ENCODE assay signal across 8 mouse cellular contexts in the genomic region with DNA sequence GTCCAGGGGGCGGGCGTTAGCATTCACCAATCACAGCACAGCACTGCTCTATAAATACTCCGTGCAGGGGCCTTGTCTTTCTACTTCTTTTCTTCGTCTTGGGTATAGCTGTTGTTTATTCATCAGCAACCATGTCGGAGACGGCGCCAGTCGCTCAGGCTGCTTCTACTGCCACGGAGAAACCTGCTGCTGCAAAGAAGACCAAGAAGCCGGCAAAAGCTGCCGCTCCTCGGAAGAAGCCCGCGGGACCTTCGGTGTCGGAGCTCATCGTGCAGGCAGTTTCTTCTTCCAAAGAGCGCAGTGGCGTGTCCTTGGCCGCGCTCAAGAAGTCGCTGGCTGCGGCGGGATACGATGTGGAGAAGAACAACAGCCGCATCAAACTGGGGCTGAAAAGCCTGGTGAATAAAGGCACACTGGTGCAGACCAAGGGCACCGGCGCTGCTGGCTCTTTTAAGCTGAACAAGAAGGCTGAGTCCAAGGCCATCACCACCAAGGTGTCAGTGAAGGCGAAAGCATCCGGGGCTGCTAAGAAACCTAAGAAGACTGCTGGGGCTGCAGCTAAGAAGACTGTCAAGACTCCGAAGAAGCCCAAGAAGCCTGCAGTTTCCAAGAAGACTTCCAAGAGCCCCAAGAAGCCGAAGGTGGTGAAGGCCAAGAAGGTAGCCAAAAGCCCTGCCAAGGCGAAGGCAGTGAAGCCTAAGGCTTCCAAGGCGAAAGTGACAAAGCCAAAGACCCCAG. TPM values are rescaled to one million over a fixed set of nuclear protein-coding genes. Genes with fewer than 3 reads are reported as not detected.
A peak's percentile ranks its signal among the peaks of the same experiment; 100 is the strongest.
DNase-seq lines count a peak whose midpoint lies in the region; ATAC-seq lines count a peak whose summit lies in the region.

A gene (plus strand): TSS at position 81 of the 738 bp plus-strand sequence.

- ATAC-seq in CD4-positive, CD25-positive, alpha-beta regulatory T cell, adult 4 months, result peak; percentile 48
- ATAC-seq in forebrain, embryonic 11.5 days (replicated peaks; ENCODE audit: low FRiP score), result peak; percentile 77
- ATAC-seq in heart, embryonic 16.5 days (replicated peaks; ENCODE audit: extremely low read depth, insufficient read depth, low FRiP score), result peak; percentile 63
- peak; percentile 78 for ATAC-seq in neural tube, embryonic 14.5 days (ENCODE audit: low read depth)

- H3K4me3 ChIP-seq in brown adipose tissue, adult 24 weeks (ENCODE audit: insufficient read depth, low read depth, low read length), result peak within 1 kb of the TSS; percentile 66
- H3K4me3 ChIP-seq in forebrain, embryonic 11.5 days (ENCODE audit: low read depth, low read length), result peak within 1 kb of the TSS; percentile 55
- H3K4me3 ChIP-seq in heart, embryonic 16.5 days (ENCODE audit: low read length), result peak within 1 kb of the TSS; percentile 76
- H3K4me3 ChIP-seq in neural tube, embryonic 14.5 days (ENCODE audit: low read depth, low read length), result peak within 1 kb of the TSS; percentile 45

- H3K36me3 ChIP-seq in forebrain, embryonic 11.5 days (ENCODE audit: control insufficient read depth, insufficient read depth, low read length), result no peaks in the 10 kb centered on the region
- no peaks in the 10 kb centered on the region for H3K36me3 ChIP-seq in heart, embryonic 16.5 days (ENCODE audit: control insufficient read depth, insufficient read depth)
- no peaks in the 10 kb centered on the region for H3K36me3 ChIP-seq in neural tube, embryonic 14.5 days (ENCODE audit: control insufficient read depth, insufficient read depth, low read length)

- H3K9ac ChIP-seq in forebrain, embryonic 11.5 days (ENCODE audit: low read length), result peak within 1 kb of the TSS; percentile 86
- H3K9ac ChIP-seq in heart, embryonic 16.5 days (ENCODE audit: low read length), result peak within 1 kb of the TSS; percentile 86
- H3K9ac ChIP-seq in neural tube, embryonic 14.5 days (replicated peaks; ENCODE audit: low read depth, low read length), result peak within 1 kb of the TSS; percentile 51

- H3K4me2 ChIP-seq in forebrain, embryonic 11.5 days (ENCODE audit: low read depth, low read length, severe bottlenecking), result peak within 1 kb of the TSS; percentile 74
- H3K4me2 ChIP-seq in heart, embryonic 16.5 days (ENCODE audit: low read depth, low read length), result peak within 1 kb of the TSS; percentile 89
- peak within 1 kb of the TSS; percentile 59 for H3K4me2 ChIP-seq in neural tube, embryonic 14.5 days (ENCODE audit: low read depth, low read length)

- H3K9me3 ChIP-seq in forebrain, embryonic 11.5 days (ENCODE audit: control insufficient read depth, low read length), result no peaks in the 10 kb centered on the region
- H3K9me3 ChIP-seq in heart, embryonic 16.5 days (replicated peaks; ENCODE audit: control insufficient read depth, low read length), result no peaks in the 10 kb centered on the region
- no peaks in the 10 kb centered on the region for H3K9me3 ChIP-seq in neural tube, embryonic 14.5 days (ENCODE audit: control insufficient read depth, low read length)

- H3K27ac ChIP-seq in brown adipose tissue, adult 24 weeks (replicated peaks; ENCODE audit: low read depth, low read length), result no peak within 1 kb of the TSS
- peak within 1 kb of the TSS; percentile 94 for H3K27ac ChIP-seq in forebrain, embryonic 11.5 days (ENCODE audit: low read depth, low read length)
- peak within 1 kb of the TSS; percentile 96 for H3K27ac ChIP-seq in heart, embryonic 16.5 days (ENCODE audit: low read length)
- peak within 1 kb of the TSS; percentile 63; the same call in 1 of the 2 replicates for H3K27ac ChIP-seq in neural tube, embryonic 14.5 days (ENCODE audit: low read depth, low read length)

- DNase-seq in forebrain, embryonic 11.5 days (ENCODE audit: low spot score), result peak; percentile 95
- DNase-seq in kidney, postnatal 36 days, result peak; percentile 85 to 88
- DNase-seq in lung, adult 18-20 months, result peak; percentile 79 to 82
- peak; percentile 94 for DNase-seq in testis, postnatal 14 days (ENCODE audit: low spot score)

- H3K27me3 ChIP-seq in forebrain, embryonic 11.5 days (ENCODE audit: control insufficient read depth, insufficient read depth, low read length), result no peaks in the 10 kb centered on the region
- H3K27me3 ChIP-seq in heart, embryonic 16.5 days (ENCODE audit: control insufficient read depth, insufficient read depth, low read length), result no peaks in the 10 kb centered on the region
- no peaks in the 10 kb centered on the region for H3K27me3 ChIP-seq in neural tube, embryonic 14.5 days (ENCODE audit: control insufficient read depth, insufficient read depth, low read length)

- H3K4me1 ChIP-seq in brown adipose tissue, adult 24 weeks (ENCODE audit: control insufficient read depth, insufficient read depth, insufficient read length, low read length), result no peaks in the 10 kb centered on the region
- H3K4me1 ChIP-seq in forebrain, embryonic 11.5 days (replicated peaks; ENCODE audit: control insufficient read depth, insufficient read depth, low read length), result peaks cover 4% of the 10 kb centered on the region; the same call in 1 of the 2 replicates
- H3K4me1 ChIP-seq in heart, embryonic 16.5 days (ENCODE audit: control insufficient read depth, insufficient read depth, low read length), result peaks cover 20% of the 10 kb centered on the region
- peaks cover 7% of the 10 kb centered on the region for H3K4me1 ChIP-seq in neural tube, embryonic 14.5 days (ENCODE audit: control insufficient read depth, insufficient read depth, low read length)

- 3% methylated on average over 34 of the region's 34 CpGs for WGBS in forebrain, embryonic 11.5 days
- WGBS in heart, embryonic 16.5 days, result 2% methylated on average over 34 of the region's 34 CpGs
- 3% methylated on average over 34 of the region's 34 CpGs for WGBS in neural tube, embryonic 14.5 days

RNA-seq across cellular contexts. Expression of the gene that starts here (rescaled TPM):
- polyA plus RNA-seq in CD4-positive, CD25-positive, alpha-beta regulatory T cell, adult 4 months (2017; shearing (Covaris generic)), result 1 to 10 TPM; 2.6 to 3.4 TPM
- not detected in 2 replicates for polyA plus RNA-seq in brown adipose tissue, adult 24 weeks (2012; ENCODE audit: insufficient read depth, insufficient read length, missing spikeins)
- 2.7 and 4.0 TPM in 2 replicates for polyA plus RNA-seq in forebrain, embryonic 11.5 days (2014; fragmentation: Nextera tagmentation; extraction: Ambion mirVana)
- polyA plus RNA-seq in heart, embryonic 16.5 days (2015; fragmentation: Nextera tagmentation; extraction: Ambion mirVana), result 0.79 and 0.97 TPM in 2 replicates
- polyA plus RNA-seq in neural tube, embryonic 14.5 days (2014; fragmentation: Nextera tagmentation; extraction: Ambion mirVana), result not detected in 2 replicates

Comparison
In these comparisons a context has a peak if more than half of its experiments do, and no peak if none do; other contexts are left out.
1. Peak in ATAC-seq, H3K4me3 ChIP-seq, H3K27ac ChIP-seq, H3K9ac ChIP-seq and H3K4me2 ChIP-seq in heart, embryonic 16.5 days; RNA of the gene not detected or under 1 TPM.
2. Peak in ATAC-seq, H3K4me3 ChIP-seq, H3K27ac ChIP-seq, H3K9ac ChIP-seq and H3K4me2 ChIP-seq in neural tube, embryonic 14.5 days; RNA of the gene not detected or under 1 TPM.